ENCODE assay signal across 8 mouse cellular contexts in the genomic region with DNA sequence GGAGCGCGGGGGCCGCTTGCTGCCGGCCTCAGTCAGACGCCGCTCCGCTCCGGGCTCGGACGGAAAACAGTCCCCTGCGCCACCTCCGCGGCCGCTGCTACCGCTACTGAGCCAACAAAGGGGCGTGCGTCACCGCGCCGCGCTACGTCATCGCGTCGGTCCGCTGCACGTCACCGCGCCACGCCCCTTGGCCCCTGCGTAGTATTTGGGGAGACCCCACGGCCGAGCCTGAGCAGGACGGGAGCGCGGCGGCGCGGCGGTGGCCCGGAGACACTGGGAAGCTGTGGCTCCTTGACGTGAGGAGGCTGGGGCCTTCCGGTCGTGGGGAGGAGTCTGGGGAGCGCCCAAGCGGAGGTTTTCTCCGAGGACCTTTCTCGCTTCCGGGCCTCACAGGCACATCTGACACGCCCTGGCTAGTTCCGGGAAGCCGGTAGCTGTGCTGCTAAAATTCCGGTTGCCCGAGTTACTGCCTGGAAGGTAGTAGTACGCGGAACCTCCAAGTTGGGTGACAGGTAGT. TPM values are rescaled to one million over a fixed set of nuclear protein-coding genes. Genes with fewer than 3 reads are reported as not detected.
A peak's percentile ranks its signal among the peaks of the same experiment; 100 is the strongest.
DNase-seq lines count a peak whose midpoint lies in the region; ATAC-seq and TF ChIP-seq lines count a peak whose summit lies in the region.

A gene (minus strand): TSS at position 70 of the 517 bp plus-strand sequence.

- in situ Hi-C loops in ES-E14 (cut with MboI; ENCODE audit: low sequenced_read_pairs in 2 of 2, unreplicated experiment in 2 of 2): no loop called here

- no peaks in the 10 kb centered on the region for H3K27me3 ChIP-seq in forebrain, embryonic 15.5 days

- intact Hi-C loops in heart, postnatal 25 days (cut with DNase I): loop anchor here (5.0 kb wide), 1 partner anchor 81 kb away; no protein-coding TSS in a partner anchor

- peak; percentile 99 for ATAC-seq in forebrain, embryonic 15.5 days (replicated peaks)
- peak; percentile 85 for ATAC-seq in neutrophil, adult 5-6 weeks (ENCODE audit: extremely low read depth, insufficient number of reproducible peaks, low FRiP score, poor library complexity, severe bottlenecking)

- H3K4me1 ChIP-seq in ES-E14 (ENCODE audit: control insufficient read depth in 2 of 2, insufficient read depth in 2 of 2, low read length in 2 of 2, poor library complexity in 1 of 2): peaks cover 0 to 3% of the 10 kb centered on the region in 2 experiments; a peak in 2 of 4 replicates
- H3K4me1 ChIP-seq in forebrain, embryonic 15.5 days: peaks cover 36% of the 10 kb centered on the region
- H3K4me1 ChIP-seq in lung, adult 2 months (ENCODE audit: control insufficient read depth, insufficient read depth, low read length): peaks cover 5% of the 10 kb centered on the region; the same call in 1 of the 2 replicates

- H3K9me3 ChIP-seq in ES-E14 (ENCODE audit: control insufficient read depth, insufficient read depth, low read depth, low read length): no peaks in the 10 kb centered on the region
- H3K9me3 ChIP-seq in forebrain, embryonic 15.5 days: no peaks in the 10 kb centered on the region

- under 1% methylated on average over 52 of the region's 56 CpGs for WGBS in forebrain, embryonic 15.5 days
- WGBS in lung, adult 2 months: under 1% methylated on average over 56 of the region's 56 CpGs

- H3K27ac ChIP-seq in ES-E14 (ENCODE audit: insufficient read depth, low read depth, low read length, poor library complexity, severe bottlenecking): peak within 1 kb of the TSS; percentile 87
- peak within 1 kb of the TSS; percentile 99 for H3K27ac ChIP-seq in forebrain, embryonic 15.5 days (replicated peaks)

- H3K9ac ChIP-seq in ES-E14 (ENCODE audit: insufficient read depth, low read depth, low read length, poor library complexity, severe bottlenecking): peak within 1 kb of the TSS; percentile 94
- H3K9ac ChIP-seq in forebrain, embryonic 15.5 days (replicated peaks): peak within 1 kb of the TSS; percentile 98

- TF ChIP-seq CTCF in lung, adult 2 months (IDR thresholded peaks at IDR 0.05; ENCODE audit: insufficient read depth, low read length): no peak

- DNase-seq in ES-E14 (ENCODE audit: low read depth, low spot score): peak; percentile 95
- DNase-seq in cerebellum, adult 11-12 months: peak; percentile 98
- peak; percentile 97 for DNase-seq in heart, postnatal 25 days (ENCODE audit: low spot score)
- peak; percentile 98 to 99 for DNase-seq in layer of hippocampus, adult 18-20 months (ENCODE audit: low spot score in 2 of 2)
- peak; percentile 99 for DNase-seq in lung, adult 2 months
- DNase-seq in thymus, adult 18-20 months: peak; percentile 98 to 99

- peak within 1 kb of the TSS; percentile 79 to 93 for H3K4me3 ChIP-seq in ES-E14 (ENCODE audit: insufficient read depth in 1 of 2, low read depth in 1 of 2, low read length in 2 of 2, poor library complexity in 1 of 2, severe bottlenecking in 1 of 2)
- H3K4me3 ChIP-seq in forebrain, embryonic 15.5 days: peak within 1 kb of the TSS; percentile 96
- H3K4me3 ChIP-seq in lung, adult 2 months (replicated peaks; ENCODE audit: extremely low read depth, low read depth, low read length): peak within 1 kb of the TSS; percentile 81

- peak within 1 kb of the TSS; percentile 80 for H3K4me2 ChIP-seq in forebrain, embryonic 15.5 days (replicated peaks)

- peak; percentile 92 for TF ChIP-seq POLR2A in lung, adult 2 months (IDR thresholded peaks at IDR 0.05; ENCODE audit: borderline replicate concordance, extremely low read depth, low read depth, low read length)

- no peaks in the 10 kb centered on the region for H3K36me3 ChIP-seq in ES-E14 (ENCODE audit: control insufficient read depth, insufficient read depth, low read length, poor library complexity, severe bottlenecking)
- no peaks in the 10 kb centered on the region for H3K36me3 ChIP-seq in forebrain, embryonic 15.5 days

TF ChIP-seq in ES-E14, 5 proteins besides CTCF, POLR2A, EP300 and RAD21:
- TF ChIP-seq ZNF384 (IDR thresholded peaks at IDR 0.05; ENCODE audit: low read depth, low read length): no peak
- peak; percentile 72; the same call in 1 of the 2 replicates for TF ChIP-seq HCFC1 (IDR thresholded peaks at IDR 0.05; ENCODE audit: borderline replicate concordance, insufficient read depth, low read length)

RNA-seq across cellular contexts. Expression of the gene that starts here (rescaled TPM):
- total RNA-seq in ES-E14 (2012; rRNA removed): 75.5 and 84.6 TPM in 2 replicates
- 18.2 and 18.8 TPM in 2 replicates for polyA plus RNA-seq in forebrain, embryonic 15.5 days (2015; fragmentation: Nextera tagmentation; extraction: Ambion mirVana)
- 10 to 100 TPM; 72.9 to 84.7 TPM for total RNA-seq in heart, postnatal 25 days (2021)
- total RNA-seq in layer of hippocampus, adult 18-20 months (2021): 100 to 1,000 TPM; 107 to 110 TPM
- 15.0 and 20.1 TPM in 2 replicates for polyA plus RNA-seq in lung, adult 2 months (2012; rRNA removed)
- 146 and 152 TPM in 2 replicates for total RNA-seq in neutrophil, adult 5-6 weeks (2017)

Comparison
In these comparisons a context has a peak if more than half of its experiments do, and no peak if none do; other contexts are left out.
1. Peak in every context shown above with its lines: DNase-seq, ATAC-seq, H3K4me3 ChIP-seq and H3K27ac ChIP-seq.